In genomic region chr2:52884082-52884481, GRCm38 (mm10) we compare ENCODE assay signal across 25 mouse cellular contexts. TPM values are rescaled to one million over a fixed set of nuclear protein-coding genes. Genes with fewer than 3 reads are reported as not detected.
A peak's percentile ranks its signal among the peaks of the same experiment; 100 is the strongest.
DNase-seq lines count a peak whose midpoint lies in the region; ATAC-seq and TF ChIP-seq lines count a peak whose summit lies in the region.
"Had no signal": no experiment of that assay in that cellular context is flagged by ENCODE, and none has a peak within 500 bp of the region (broad histone marks: within the 10 kb centered on the region; RNA-seq: fewer than 3 reads in every experiment).

No protein-coding gene starts in this region.

- WGBS in forebrain, embryonic 14.5 days, result 64% methylated on average over 4 of the region's 4 CpGs
- WGBS in forebrain, embryonic 13.5 days, result 71% methylated on average over 4 of the region's 4 CpGs
- WGBS in limb, embryonic 12.5 days, result 41% methylated on average over 4 of the region's 4 CpGs
- WGBS in limb, embryonic 10.5 days, result 72% methylated on average over 4 of the region's 4 CpGs
- WGBS in limb, embryonic 13.5 days, result 39% methylated on average over 4 of the region's 4 CpGs

- H3K9ac ChIP-seq in forebrain, embryonic 14.5 days (ENCODE audit: low read length), result no peak overlapping the region
- H3K9ac ChIP-seq in forebrain, embryonic 13.5 days, result no peak overlapping the region
- no peak overlapping the region for H3K9ac ChIP-seq in limb, embryonic 12.5 days (replicated peaks)
- H3K9ac ChIP-seq in limb, embryonic 13.5 days, result no peak overlapping the region
- H3K9ac ChIP-seq: embryonic facial prominence, embryonic 12.5 days; hindbrain, embryonic 13.5 days; lung, embryonic 15.5 days; neural tube, embryonic 12.5 days had no signal

- DNase-seq in forebrain, embryonic 14.5 days (ENCODE audit: low spot score), result peak; percentile 51
- no peak for DNase-seq in limb, embryonic 10.5 days (ENCODE audit: low spot score)
- DNase-seq in frontal cortex, postnatal 36 days (ENCODE audit: low spot score in 2 of 2), result no peak
- DNase-seq in right cerebral cortex, adult 18-20 months, result no peak
- DNase-seq: adrenal gland, postnatal 25 days; cerebellum, adult 2 months; cerebellum, postnatal 14 days; gastrocnemius, postnatal 14 days; heart, postnatal 4 days; kidney, adult 9 months; kidney, postnatal 14 days; thymus, postnatal 14 days had no signal

- TF ChIP-seq CTCF in bone marrow macrophage, adult 2 months (IDR thresholded peaks at IDR 0.05; ENCODE audit: low read depth, low read length), result no peak

- no peaks in the 10 kb centered on the region for H3K27me3 ChIP-seq in forebrain, embryonic 14.5 days (replicated peaks; ENCODE audit: control insufficient read depth, insufficient read depth, low read length)
- no peaks in the 10 kb centered on the region for H3K27me3 ChIP-seq in forebrain, embryonic 13.5 days
- H3K27me3 ChIP-seq in limb, embryonic 12.5 days, result no peaks in the 10 kb centered on the region
- no peaks in the 10 kb centered on the region for H3K27me3 ChIP-seq in limb, embryonic 10.5 days (ENCODE audit: low read depth, poor library complexity, severe bottlenecking)
- H3K27me3 ChIP-seq in limb, embryonic 13.5 days, result no peaks in the 10 kb centered on the region
- H3K27me3 ChIP-seq: embryonic facial prominence, embryonic 12.5 days; hindbrain, embryonic 13.5 days; lung, embryonic 15.5 days; neural tube, embryonic 12.5 days had no signal

- H3K9me3 ChIP-seq in forebrain, embryonic 14.5 days (replicated peaks; ENCODE audit: control insufficient read depth, low read length), result no peaks in the 10 kb centered on the region
- no peaks in the 10 kb centered on the region for H3K9me3 ChIP-seq in forebrain, embryonic 13.5 days (replicated peaks)
- H3K9me3 ChIP-seq in limb, embryonic 12.5 days, result no peaks in the 10 kb centered on the region
- no peaks in the 10 kb centered on the region for H3K9me3 ChIP-seq in limb, embryonic 10.5 days (replicated peaks)
- no peaks in the 10 kb centered on the region for H3K9me3 ChIP-seq in limb, embryonic 13.5 days
- H3K9me3 ChIP-seq: embryonic facial prominence, embryonic 12.5 days; hindbrain, embryonic 13.5 days; lung, embryonic 15.5 days; neural tube, embryonic 12.5 days had no signal

- no peaks in the 10 kb centered on the region for H3K36me3 ChIP-seq in forebrain, embryonic 14.5 days (ENCODE audit: control insufficient read depth, insufficient read depth, low read length)
- no peaks in the 10 kb centered on the region for H3K36me3 ChIP-seq in forebrain, embryonic 13.5 days (ENCODE audit: poor library complexity, severe bottlenecking)
- peaks cover 5% of the 10 kb centered on the region; the same call in 1 of the 2 replicates for H3K36me3 ChIP-seq in limb, embryonic 12.5 days
- H3K36me3 ChIP-seq in limb, embryonic 10.5 days, result no peaks in the 10 kb centered on the region
- 0 out of 2 replicates have a peak, but pooled peaks cover 2% of the 10 kb centered on the region for H3K36me3 ChIP-seq in limb, embryonic 13.5 days
- H3K36me3 ChIP-seq: embryonic facial prominence, embryonic 12.5 days; hindbrain, embryonic 13.5 days; lung, embryonic 15.5 days; neural tube, embryonic 12.5 days had no signal

- no peak overlapping the region for H3K27ac ChIP-seq in forebrain, embryonic 14.5 days (ENCODE audit: low read depth, low read length)
- no peak overlapping the region for H3K27ac ChIP-seq in forebrain, embryonic 13.5 days
- H3K27ac ChIP-seq in limb, embryonic 12.5 days, result 0 out of 2 replicates have a peak overlapping the region, but pooled peaks have one; percentile 5
- no peak overlapping the region for H3K27ac ChIP-seq in limb, embryonic 10.5 days
- peak overlapping the region; percentile 76 for H3K27ac ChIP-seq in bone marrow macrophage, adult 2 months (ENCODE audit: insufficient read depth, low read depth, low read length)
- H3K27ac ChIP-seq in limb, embryonic 13.5 days, result peak overlapping the region; percentile 64
- H3K27ac ChIP-seq: embryonic facial prominence, embryonic 12.5 days; hindbrain, embryonic 13.5 days; lung, embryonic 15.5 days; neural tube, embryonic 12.5 days had no signal

- H3K4me2 ChIP-seq in forebrain, embryonic 14.5 days (ENCODE audit: low read length), result no peak overlapping the region
- no peak overlapping the region for H3K4me2 ChIP-seq in forebrain, embryonic 13.5 days
- H3K4me2 ChIP-seq in limb, embryonic 12.5 days, result no peak overlapping the region
- H3K4me2 ChIP-seq in limb, embryonic 13.5 days (replicated peaks), result no peak overlapping the region
- H3K4me2 ChIP-seq: embryonic facial prominence, embryonic 12.5 days; heart, embryonic 11.5 days; hindbrain, embryonic 13.5 days; liver, embryonic 11.5 days; lung, embryonic 15.5 days; midbrain, embryonic 11.5 days; neural tube, embryonic 12.5 days had no signal

- 0 out of 2 replicates have a peak, but pooled peaks cover 3% of the 10 kb centered on the region for H3K4me1 ChIP-seq in forebrain, embryonic 14.5 days (ENCODE audit: control insufficient read depth, insufficient read depth, low read length)
- H3K4me1 ChIP-seq in forebrain, embryonic 13.5 days, result peaks cover 39% of the 10 kb centered on the region
- H3K4me1 ChIP-seq in limb, embryonic 12.5 days (replicated peaks), result peaks cover 31% of the 10 kb centered on the region
- H3K4me1 ChIP-seq in limb, embryonic 10.5 days, result peaks cover 4% of the 10 kb centered on the region; the same call in 1 of the 2 replicates
- peaks cover 27% of the 10 kb centered on the region for H3K4me1 ChIP-seq in bone marrow macrophage, adult 2 months (ENCODE audit: control insufficient read depth, insufficient read depth, low read length)
- peaks cover 47% of the 10 kb centered on the region for H3K4me1 ChIP-seq in limb, embryonic 13.5 days

- H3K4me3 ChIP-seq in forebrain, embryonic 14.5 days (ENCODE audit: low read depth, low read length), result no peak overlapping the region
- H3K4me3 ChIP-seq in forebrain, embryonic 13.5 days, result no peak overlapping the region
- H3K4me3 ChIP-seq in limb, embryonic 12.5 days (replicated peaks), result no peak overlapping the region
- H3K4me3 ChIP-seq in limb, embryonic 10.5 days, result no peak overlapping the region
- H3K4me3 ChIP-seq in bone marrow macrophage, adult 2 months (ENCODE audit: insufficient read depth, low read length), result no peak overlapping the region
- H3K4me3 ChIP-seq in limb, embryonic 13.5 days, result no peak overlapping the region
- H3K4me3 ChIP-seq: embryonic facial prominence, embryonic 12.5 days; hindbrain, embryonic 13.5 days; lung, embryonic 15.5 days; neural tube, embryonic 12.5 days had no signal

- ATAC-seq in forebrain, embryonic 14.5 days, result no peak
- ATAC-seq in forebrain, embryonic 13.5 days, result no peak
- no peak for ATAC-seq in limb, embryonic 12.5 days (ENCODE audit: insufficient number of reproducible peaks, insufficient read depth, low FRiP score, low TSS enrichment, low read depth)
- ATAC-seq in limb, embryonic 13.5 days (ENCODE audit: low FRiP score, low read depth), result peak; percentile 49
- ATAC-seq: intestine, embryonic 16.5 days; midbrain, embryonic 16.5 days had no signal

- TF ChIP-seq POLR2A in bone marrow macrophage, adult 2 months (IDR thresholded peaks at IDR 0.05; ENCODE audit: borderline replicate concordance, low read depth, low read length), result no peak

RNA-seq across cellular contexts. Expression of gene Fmnl2, which starts 26.4 kb away (rescaled TPM):
- 21.3 and 23.0 TPM in 2 replicates for polyA plus RNA-seq in forebrain, embryonic 14.5 days (2014; fragmentation: Nextera tagmentation; extraction: Ambion mirVana)
- polyA plus RNA-seq in forebrain, embryonic 13.5 days (2015; fragmentation: Nextera tagmentation; extraction: Ambion mirVana), result 15.4 and 17.1 TPM in 2 replicates
- 14.4 and 14.7 TPM in 2 replicates for polyA plus RNA-seq in limb, embryonic 12.5 days (2016; fragmentation: Nextera tagmentation; extraction: Ambion mirVana)
- polyA plus RNA-seq in limb, embryonic 10.5 days (2016; fragmentation: Nextera tagmentation; extraction: Ambion mirVana), result 6.2 and 7.9 TPM in 2 replicates
- polyA plus RNA-seq in bone marrow macrophage, adult 2 months (2012; ENCODE audit: insufficient read depth, insufficient read length, missing spikeins), result 4.7 and 5.7 TPM in 2 replicates
- polyA plus RNA-seq in limb, embryonic 13.5 days (2015; fragmentation: Nextera tagmentation; extraction: Ambion mirVana), result 11.8 and 12.6 TPM in 2 replicates

Comparison
In these comparisons a context has a peak if more than half of its experiments do, and no peak if none do; other contexts are left out.
1. H3K27ac ChIP-seq: peak in limb, embryonic 12.5 days (single experiment), bone marrow macrophage, adult 2 months (single experiment) and limb, embryonic 13.5 days (single experiment); none in forebrain, embryonic 14.5 days (single experiment), forebrain, embryonic 13.5 days (single experiment) and limb, embryonic 10.5 days (single experiment).